Mouse (Mus musculus): Measurements from ENCODE around the gene Pknox2.

- TF ChIP-seq CTCF (IDR thresholded peaks at IDR 0.05; ENCODE audit: low read depth): no peak
- no peak for TF ChIP-seq EP300 (IDR thresholded peaks at IDR 0.05; ENCODE audit: low read depth)
Observed at GRCm38 (mm10) chr9:37179596-37179995, 32.4 kb upstream of the Pknox2 start.
